Mouse (Mus musculus) testis, adult 2 months (tissue): ENCODE measurements around the gene Otop3.

ENCODE experiments used
- CTCF ChIP-seq: fragments of 200-500 bp; IDR thresholded peaks from 2 replicates; pipeline ENCODE4 v1.5.1; 2012; ENCODE audit warnings: low read depth, mild to moderate bottlenecking, inconsistent platforms, low read length, moderate library complexity; ENCODE audit not compliant: control insufficient read depth, insufficient read depth, insufficient replicate concordance
- POLR2A ChIP-seq: fragments of 200-500 bp; IDR thresholded peaks from 2 replicates; pipeline ENCODE4 v1.6.1; 2012; ENCODE audit warnings: low read depth, mild to moderate bottlenecking, inconsistent platforms, low read length, moderate library complexity; ENCODE audit not compliant: control insufficient read depth

GRCm38 (mm10) chr11:115318245-115319027 lies 16.1 kb upstream of the Otop3 start:
- TF ChIP-seq CTCF, result no peak
- no peak for TF ChIP-seq POLR2A
